Mouse (Mus musculus) MEL (cell line): ENCODE results near the gene Gab2.

ENCODE experiments used
- CHD2 ChIP-seq: IDR thresholded peaks from 2 replicates; pipeline ENCODE4 v1.6.1; 2011; ENCODE audit warnings: low read length, improper control_type of control experiment
- CTCF ChIP-seq, 3 experiments: IDR thresholded peaks in 2 of 3; conservative IDR thresholded peaks in 1 of 3; 2 replicates each; pipeline ENCODE4 v1.5.1; 2011 to 2012; ENCODE audit warnings: low read length in 3 of 3, low read depth in 2 of 3, mild to moderate bottlenecking in 2 of 3, improper control_type of control experiment in 1 of 3, inconsistent platforms in 1 of 3, mixed read lengths in 1 of 3, moderate library complexity in 1 of 3; ENCODE audit not compliant: control insufficient read depth in 1 of 3, insufficient read depth in 1 of 3, poor library complexity in 1 of 3, severe bottlenecking in 1 of 3
- HCFC1 ChIP-seq: IDR thresholded peaks from 2 replicates; pipeline ENCODE4 v1.6.1; 2012; ENCODE audit warnings: low read depth, mild to moderate bottlenecking, inconsistent platforms, low read length, improper control_type of control experiment, moderate library complexity
- MXI1 ChIP-seq: IDR thresholded peaks from 2 replicates; pipeline ENCODE4 v1.6.1; 2011; ENCODE audit warnings: mild to moderate bottlenecking, low read depth, low read length, improper control_type of control experiment
- NELFE ChIP-seq: IDR thresholded peaks from 2 replicates; pipeline ENCODE4 v1.6.1; 2011; ENCODE audit warnings: low read depth, low read length, improper control_type of control experiment
- POLR2A ChIP-seq, 2 experiments: IDR thresholded peaks; 2 replicates each; pipeline ENCODE4 v1.6.1; 2011 to 2012; ENCODE audit warnings: low read length in 2 of 2, mild to moderate bottlenecking in 2 of 2, control low read depth in 1 of 2, improper control_type of control experiment in 1 of 2, low read depth in 1 of 2, moderate library complexity in 1 of 2; ENCODE audit not compliant: control insufficient read depth in 1 of 2, insufficient read depth in 1 of 2, poor library complexity in 1 of 2
- POLR2AphosphoS2 ChIP-seq: IDR thresholded peaks from 2 replicates; pipeline ENCODE4 v1.6.1; 2011; ENCODE audit warnings: low read length, improper control_type of control experiment

DNA sequence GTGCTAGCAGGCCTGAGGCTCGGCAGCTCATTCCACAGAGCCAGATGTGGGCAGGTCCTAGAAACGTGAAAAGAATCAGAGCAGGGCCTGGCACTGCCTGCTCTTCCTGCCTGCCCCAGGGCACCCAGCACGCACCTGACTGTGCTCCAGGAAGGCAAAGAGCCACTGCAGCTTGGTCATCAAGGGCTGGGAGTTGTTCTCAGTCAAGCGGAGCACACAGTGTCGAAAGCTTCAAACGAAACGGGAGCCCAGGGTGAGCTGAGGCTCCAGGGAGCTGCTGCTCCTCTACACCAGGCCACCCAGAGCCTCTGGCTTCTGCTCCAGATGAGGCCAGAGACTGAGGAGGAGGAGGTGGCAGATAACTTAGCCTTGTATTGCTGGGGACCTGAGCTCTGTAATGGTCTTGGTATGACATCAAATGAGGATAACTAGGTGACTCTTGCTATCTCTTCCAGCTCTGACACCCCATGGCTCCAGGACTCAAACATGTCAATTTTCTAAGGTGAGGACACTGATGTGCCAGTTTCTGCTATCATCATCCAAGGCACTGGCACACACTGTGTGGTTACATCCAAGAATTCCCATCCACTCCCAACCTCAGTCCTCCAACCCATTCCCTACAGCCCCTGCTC, 232.1 kb downstream of the Gab2 start:
- TF ChIP-seq POLR2A (IDR thresholded peaks at IDR 0.05; ENCODE audit: control insufficient read depth in 1 of 2, insufficient read depth in 1 of 2, low read depth in 1 of 2, low read length in 2 of 2, poor library complexity in 1 of 2): no peak
- no peak for TF ChIP-seq POLR2AphosphoS2
- TF ChIP-seq CTCF (IDR thresholded peaks at IDR 0.05 in 2 of 3, conservative IDR thresholded peaks at IDR 0.05 in 1 of 3; ENCODE audit: control insufficient read depth in 1 of 3, insufficient read depth in 1 of 3, low read depth in 2 of 3, low read length in 3 of 3, poor library complexity in 1 of 3, severe bottlenecking in 1 of 3): no peak
- TF ChIP-seq HCFC1: no peak
- TF ChIP-seq MXI1: no peak
- no peak for TF ChIP-seq NELFE
- TF ChIP-seq CHD2: no peak
